Mouse (Mus musculus): ENCODE data around the gene Tex48.
A peak's percentile ranks its signal among the peaks of the same experiment; 100 is the strongest.

The Tex48 gene

DNA sequence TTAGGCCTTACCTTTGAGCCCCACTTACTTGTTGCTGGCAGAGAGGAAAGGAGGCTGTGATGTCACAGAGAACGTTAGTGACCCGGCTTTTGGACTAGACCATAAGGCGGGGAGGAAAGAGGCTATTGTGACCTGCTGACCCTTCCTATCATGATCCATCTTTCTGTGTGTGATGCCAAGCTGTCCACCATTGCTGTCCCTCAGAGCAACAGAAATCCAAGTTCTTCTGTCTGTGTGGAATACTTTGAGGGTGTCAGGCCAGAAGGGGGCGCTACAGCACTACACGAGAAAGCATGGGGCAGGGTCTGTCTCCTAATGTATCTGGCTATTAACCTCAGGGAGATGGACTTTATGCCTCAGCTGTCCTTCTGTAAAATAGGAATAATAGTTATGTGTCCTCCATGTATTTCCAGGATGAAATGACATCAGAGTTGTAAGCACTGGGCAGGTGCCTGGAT, at the start of gene Tex48:
Tex48 (minus strand) TSS at position 51 of the 458 bp plus-strand sequence.
- peak; percentile 49 for DNase-seq

- no peak for DNase-seq
Observed at GRCm38 (mm10) chr4:63668255-63668654, 46.0 kb upstream of the Tex48 start.

GRCm38 (mm10) chr4:63665738-63666137, 43.5 kb upstream of the Tex48 start:
- no peak for DNase-seq

- DNase-seq = no peak
Observed at GRCm38 (mm10) chr4:63663279-63663678, 41.1 kb upstream of the Tex48 start, which contains the start of gene Gm11214. TSS of gene Gm11214 (minus strand) at chr4:63663379.

- no peak for DNase-seq
Observed at GRCm38 (mm10) chr4:63661857-63662256, 39.6 kb upstream of the Tex48 start.

DNA sequence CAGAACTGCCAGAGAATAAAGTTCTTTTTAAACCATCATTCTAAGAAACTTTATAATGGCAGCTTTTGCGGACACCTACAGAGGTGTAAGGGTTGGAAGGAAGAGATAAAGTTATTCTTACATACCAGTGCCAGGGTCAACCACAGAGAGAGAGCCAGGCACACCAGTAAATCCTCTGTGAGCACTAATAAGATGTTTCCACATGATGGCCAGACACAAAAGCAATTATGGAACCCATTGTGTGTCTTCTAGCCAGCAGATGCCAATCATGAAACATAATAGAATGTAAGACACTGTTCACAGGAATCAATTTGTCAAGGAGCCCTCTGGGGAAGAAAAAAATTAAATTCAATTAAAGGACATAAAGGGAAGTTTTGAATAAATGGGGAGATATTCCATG, 39.2 kb upstream of the Tex48 start:
- no peak for DNase-seq

DNA sequence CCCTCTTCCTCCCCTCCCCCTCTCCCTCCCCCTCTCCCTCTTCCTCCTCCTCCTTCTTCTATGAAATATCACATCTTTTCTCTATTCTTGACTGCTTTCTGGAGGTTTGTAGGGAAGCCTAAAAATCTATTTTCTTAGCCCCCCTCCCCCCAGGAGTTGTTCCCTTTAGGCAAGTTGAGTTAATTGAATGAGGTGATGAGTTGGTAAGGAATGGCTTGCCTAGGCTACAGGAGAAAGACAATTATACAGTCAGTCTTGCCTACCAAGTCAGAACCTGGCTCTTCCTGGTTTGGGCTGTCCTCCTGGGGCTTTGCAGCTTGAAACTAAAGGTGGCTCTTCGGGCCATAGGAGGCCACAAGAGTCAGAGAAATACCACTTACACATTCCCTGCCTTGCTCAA, 37.5 kb upstream of the Tex48 start:
- no peak for DNase-seq

GRCm38 (mm10) chr4:63659086-63659485, 36.9 kb upstream of the Tex48 start:
- DNase-seq = no peak

- peak; percentile 14 for DNase-seq
Observed at GRCm38 (mm10) chr4:63654381-63654780, 32.2 kb upstream of the Tex48 start.

GRCm38 (mm10) chr4:63643956-63644726, 21.9 kb upstream of the Tex48 start:
- no peak for DNase-seq

DNA sequence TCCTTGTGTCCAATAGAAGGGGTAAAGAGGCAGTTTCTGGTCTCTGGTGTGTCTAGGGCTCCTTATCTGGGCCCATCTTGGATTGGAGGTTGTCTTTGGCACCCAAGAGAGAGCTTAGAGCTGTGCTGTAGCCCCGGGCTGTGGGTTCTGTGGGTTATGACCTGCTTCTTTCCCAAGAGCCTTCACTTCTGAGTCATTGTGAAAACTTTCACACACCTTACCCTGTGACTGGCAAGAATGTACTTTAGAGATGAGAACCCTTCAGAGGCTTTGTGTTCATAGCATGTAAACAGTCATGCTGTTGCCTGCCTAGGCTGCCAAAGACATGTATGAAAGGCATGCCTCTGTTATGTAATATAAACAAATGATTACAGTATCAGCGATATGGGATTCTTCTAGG, 17.6 kb upstream of the Tex48 start:
- no peak for DNase-seq

DNA sequence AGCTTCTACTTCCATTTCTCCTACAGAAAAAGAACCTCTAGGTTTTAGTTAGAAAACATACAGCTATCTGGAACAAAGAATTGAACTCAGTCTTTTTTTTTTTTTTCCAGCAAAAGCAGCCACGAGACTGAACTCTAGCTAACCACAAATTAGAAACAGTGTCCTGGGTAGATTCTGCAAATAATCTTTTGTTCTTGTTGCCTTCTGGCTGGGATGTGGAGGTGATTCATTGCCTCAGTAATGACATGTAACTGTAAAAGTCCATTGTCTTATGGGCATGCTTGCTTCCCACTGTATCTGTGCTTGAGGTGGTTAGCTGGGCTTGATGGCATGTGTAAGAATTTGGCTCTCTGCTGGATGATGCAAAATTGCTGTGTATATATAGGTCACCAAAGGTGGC, 16.4 kb upstream of the Tex48 start:
- no peak for DNase-seq

DNA sequence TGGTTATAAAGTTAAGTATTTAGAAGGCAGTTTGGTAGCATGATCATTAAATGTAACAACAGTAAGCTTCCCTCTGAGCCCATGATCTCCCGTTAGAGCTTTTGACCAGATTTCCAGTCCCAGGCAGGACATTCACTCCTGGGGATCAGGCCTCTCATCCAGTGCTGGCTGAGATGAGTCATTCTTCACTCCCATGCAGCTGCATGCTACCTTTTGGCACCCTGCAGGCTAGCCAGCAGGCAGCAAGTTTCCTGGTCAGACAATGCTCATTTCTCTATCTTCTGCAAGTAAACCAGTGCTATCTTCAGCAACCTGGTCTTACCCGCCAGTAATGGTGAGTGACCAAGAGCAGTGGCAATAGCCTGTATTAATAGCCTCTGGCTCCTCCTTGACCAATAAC, 11.0 kb upstream of the Tex48 start:
- no peak for DNase-seq

- no peak for DNase-seq
Observed at GRCm38 (mm10) chr4:63627111-63627510, 4.9 kb upstream of the Tex48 start.

GRCm38 (mm10) chr4:63625563-63626080, 3.4 kb upstream of the Tex48 start:
- DNase-seq = no peak

DNA sequence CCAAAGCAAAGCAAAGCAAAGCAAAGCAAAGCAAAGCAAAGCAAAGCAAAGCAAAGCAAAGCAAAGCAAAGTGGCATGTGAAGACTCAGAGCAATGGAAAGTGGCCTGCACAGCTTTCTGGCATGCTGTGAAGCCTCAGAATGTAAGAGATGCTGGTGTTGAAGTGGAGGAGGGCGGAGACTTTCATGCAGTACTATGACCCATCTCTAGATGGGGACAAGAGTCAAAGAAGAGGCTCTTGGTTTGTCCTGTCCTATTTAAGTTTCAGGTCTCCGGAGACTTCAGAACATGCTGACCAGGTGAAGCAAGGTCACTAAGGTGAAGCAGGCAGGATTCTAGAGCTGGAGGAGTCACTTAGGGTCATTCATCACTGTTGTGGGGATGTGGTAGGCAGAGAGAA, 367 bp downstream of the Tex48 start:
- DNase-seq = no peak

DNA sequence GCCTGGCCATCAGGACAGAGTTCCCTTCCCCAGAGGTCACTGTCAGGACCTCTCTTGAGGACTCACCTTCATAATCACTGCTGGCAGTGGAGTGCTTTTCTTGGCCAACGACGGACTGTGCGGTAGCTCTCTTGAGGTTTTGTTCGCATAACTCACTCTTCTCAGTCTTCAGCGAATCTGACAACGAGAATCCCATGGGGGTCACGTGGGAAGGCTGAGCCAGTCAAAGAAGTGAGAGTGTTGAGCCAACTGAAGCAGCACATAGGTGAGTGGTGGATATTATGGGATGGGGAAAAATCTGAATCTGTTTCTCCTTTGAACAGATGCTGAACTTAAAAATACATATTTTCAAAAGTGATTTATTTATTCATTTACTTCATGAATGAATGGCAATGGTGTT, 13.8 kb downstream of the Tex48 start:
- no peak for DNase-seq

- DNase-seq = no peak
Observed at GRCm38 (mm10) chr4:63605968-63606367, 16.3 kb downstream of the Tex48 start.

GRCm38 (mm10) chr4:63605545-63605944, 16.7 kb downstream of the Tex48 start:
- DNase-seq = no peak

- DNase-seq = no peak
Observed at GRCm38 (mm10) chr4:63604945-63605344, 17.3 kb downstream of the Tex48 start, which contains the start of gene Gm11213. TSS of gene Gm11213 (minus strand) at chr4:63605261.

- no peak for DNase-seq
Observed at GRCm38 (mm10) chr4:63601263-63601662, 21.0 kb downstream of the Tex48 start.

- no peak for DNase-seq
Observed at GRCm38 (mm10) chr4:63600786-63601185, 21.4 kb downstream of the Tex48 start.

- DNase-seq = no peak
Observed at GRCm38 (mm10) chr4:63596010-63596409, 26.2 kb downstream of the Tex48 start.

GRCm38 (mm10) chr4:63595259-63595658, 27.0 kb downstream of the Tex48 start:
- DNase-seq = no peak
